21 mouse cellular contexts compared by ENCODE assay signal in genomic region chr6:87138479-87138878, GRCm38 (mm10). TPM values are rescaled to one million over a fixed set of nuclear protein-coding genes. Genes with fewer than 3 reads are reported as not detected.
"Had no signal": no experiment of that assay in that cellular context is flagged by ENCODE, and none has a peak within 500 bp of the region (broad histone marks: within the 10 kb centered on the region; RNA-seq: fewer than 3 reads in every experiment).

No protein-coding gene starts in this region.

- ATAC-seq: intestine, postnatal 0 days; midbrain, embryonic 13.5 days; midbrain, embryonic 16.5 days had no signal

- H3K9ac ChIP-seq: lung, embryonic 15.5 days; midbrain, embryonic 13.5 days; neural tube, embryonic 13.5 days had no signal

- H3K27ac ChIP-seq: kidney, postnatal 0 days; lung, embryonic 15.5 days; midbrain, embryonic 10.5 days; midbrain, embryonic 13.5 days; neural tube, embryonic 13.5 days had no signal

- H3K4me2 ChIP-seq: lung, embryonic 15.5 days; midbrain, embryonic 13.5 days; neural tube, embryonic 13.5 days had no signal

- H3K4me1 ChIP-seq: megakaryocyte, embryonic 14.5 days; midbrain, embryonic 10.5 days had no signal

- DNase-seq: kidney, adult 2 months; kidney, postnatal 25 days; lung, adult 18-20 months; lung, postnatal 10 days; lung, postnatal 36 days; retina, postnatal 1 day; thymus, adult 18-20 months; thymus, postnatal 14 days; thymus, postnatal 4 days had no signal

- H3K9me3 ChIP-seq: lung, embryonic 15.5 days; megakaryocyte, embryonic 14.5 days; midbrain, embryonic 10.5 days; midbrain, embryonic 13.5 days; neural tube, embryonic 13.5 days had no signal

- H3K27me3 ChIP-seq: lung, embryonic 15.5 days; midbrain, embryonic 13.5 days; neural tube, embryonic 13.5 days had no signal

- H3K4me3 ChIP-seq: lung, embryonic 15.5 days; megakaryocyte, embryonic 14.5 days; midbrain, embryonic 10.5 days; midbrain, embryonic 13.5 days; myocyte; neural tube, embryonic 13.5 days had no signal

RNA-seq across cellular contexts. Expression of gene D6Ertd527e, which starts 33.9 kb away (rescaled TPM):
- total RNA-seq: layer of hippocampus, postnatal 25 days; left cerebral cortex, adult 18-20 months; left cerebral cortex, postnatal 36 days had no signal
